Mouse (Mus musculus) MN1 (cell line): ENCODE measurements around the gene Wdr20.
A peak's percentile ranks its signal among the peaks of the same experiment; 100 is the strongest.

Experiments used
- DNase-seq: peaks from one replicate; pipeline ENCODE4 v3.0.0-alpha.2; 2016; ENCODE audit warnings: low spot score

The Wdr20 gene

GRCm38 (mm10) chr12:110779296-110779695 lies 41.6 kb downstream of the Wdr20 start:
- DNase-seq: no peak

- DNase-seq: no peak
Measured at GRCm38 (mm10) chr12:110781181-110781580, 43.4 kb downstream of the Wdr20 start.

GRCm38 (mm10) chr12:110782278-110782677 lies 44.5 kb downstream of the Wdr20 start:
- no peak for DNase-seq

GRCm38 (mm10) chr12:110784211-110784610 lies 46.5 kb downstream of the Wdr20 start:
- no peak for DNase-seq

- no peak for DNase-seq
Measured at GRCm38 (mm10) chr12:110786243-110786642, 48.5 kb downstream of the Wdr20 start.

GRCm38 (mm10) chr12:110790580-110790979 lies 52.8 kb downstream of the Wdr20 start:
- DNase-seq: no peak

GRCm38 (mm10) chr12:110791026-110791425 lies 53.3 kb downstream of the Wdr20 start:
- no peak for DNase-seq

GRCm38 (mm10) chr12:110795035-110795434 lies 57.3 kb downstream of the Wdr20 start:
- no peak for DNase-seq

- no peak for DNase-seq
Measured at GRCm38 (mm10) chr12:110796748-110797147, 59.0 kb downstream of the Wdr20 start.

- no peak for DNase-seq
Measured at GRCm38 (mm10) chr12:110797202-110797601, 59.5 kb downstream of the Wdr20 start.

- DNase-seq: no peak
Measured at GRCm38 (mm10) chr12:110797842-110798431, 60.2 kb downstream of the Wdr20 start.

- DNase-seq: no peak
Measured at GRCm38 (mm10) chr12:110799226-110799625, 61.5 kb downstream of the Wdr20 start.

GRCm38 (mm10) chr12:110801876-110802464 lies 64.2 kb downstream of the Wdr20 start:
- peak; percentile 40 for DNase-seq

- no peak for DNase-seq
Measured at GRCm38 (mm10) chr12:110802674-110803297, 65.0 kb downstream of the Wdr20 start.

- DNase-seq: peak; percentile 24
Measured at GRCm38 (mm10) chr12:110804261-110804660, 66.5 kb downstream of the Wdr20 start.

- no peak for DNase-seq
Measured at GRCm38 (mm10) chr12:110806301-110806970, 68.7 kb downstream of the Wdr20 start.

GRCm38 (mm10) chr12:110808430-110808829 lies 70.7 kb downstream of the Wdr20 start:
- no peak for DNase-seq

GRCm38 (mm10) chr12:110808848-110809247 lies 71.1 kb downstream of the Wdr20 start:
- DNase-seq: no peak

- DNase-seq: no peak
Measured at GRCm38 (mm10) chr12:110813132-110813531, 75.4 kb downstream of the Wdr20 start.

GRCm38 (mm10) chr12:110813624-110814023 lies 75.9 kb downstream of the Wdr20 start:
- no peak for DNase-seq

- DNase-seq: no peak
Measured at GRCm38 (mm10) chr12:110814924-110815323, 77.2 kb downstream of the Wdr20 start.

- DNase-seq: no peak
Measured at GRCm38 (mm10) chr12:110816833-110817232, 79.1 kb downstream of the Wdr20 start.

- DNase-seq: no peak
Measured at GRCm38 (mm10) chr12:110819367-110819766, 81.6 kb downstream of the Wdr20 start.
